Mouse (Mus musculus): ENCODE measurements around the gene 4930558C23Rik. TPM values are rescaled to one million over a fixed set of nuclear protein-coding genes. Genes with fewer than 3 reads are reported as not detected.
A peak's percentile ranks its signal among the peaks of the same experiment; 100 is the strongest.
"Not testable (repeated sequence)": the region's sequence is repeated elsewhere in the genome, so short reads cannot be mapped to it uniquely, and the experiment has no call there.

Gene 4930558C23Rik
- polyA plus RNA-seq (2015; fragmentation: Nextera tagmentation; extraction: Ambion mirVana), result 0.39 TPM in 1 of 2 replicates, not detected in the other

- Histone ChIP-seq H3K4me3 (no peak within 1 kb of the TSS), H3K4me2 (no peak within 1 kb of the TSS), H3K27ac (no peak within 1 kb of the TSS), H3K4me1 (no peaks in the 10 kb centered on the region), H3K9ac (no peak within 1 kb of the TSS), H3K36me3 (no peaks in the 10 kb centered on the region), H3K27me3 (no peaks in the 10 kb centered on the region), H3K9me3 (no peaks in the 10 kb centered on the region)
- no peak for ATAC-seq (ENCODE audit: insufficient number of reproducible peaks, insufficient read depth, low FRiP score, low TSS enrichment, low read depth)
- WGBS, result 89% methylated on average over 3 of the region's 3 CpGs
These were observed at the start of gene 4930558C23Rik for GRCm38 (mm10) chr3:95402741-95403140. Gene 4930558C23Rik, minus strand, starts transcription at chr3:95402841.

- H3K4me2 ChIP-seq, result no peak overlapping the region
- no peak for ATAC-seq (ENCODE audit: insufficient number of reproducible peaks, insufficient read depth, low FRiP score, low TSS enrichment, low read depth)
- H3K9me3 ChIP-seq, result no peaks in the 10 kb centered on the region
- no peaks in the 10 kb centered on the region for H3K27me3 ChIP-seq
- peaks cover 45% of the 10 kb centered on the region for H3K36me3 ChIP-seq
- WGBS, result 91% methylated on average over 3 of the region's 3 CpGs
- no peaks in the 10 kb centered on the region for H3K4me1 ChIP-seq
- no peak overlapping the region for H3K4me3 ChIP-seq
- no peak overlapping the region for H3K27ac ChIP-seq
- no peak overlapping the region for H3K9ac ChIP-seq
These were observed 48.3 kb upstream of the 4930558C23Rik start for GRCm38 (mm10) chr3:95450915-95451314.

- 52% methylated on average over 1 of the region's 1 CpGs for WGBS
- no peak overlapping the region for H3K27ac ChIP-seq
- no peaks in the 10 kb centered on the region for H3K4me1 ChIP-seq
- no peak overlapping the region for H3K9ac ChIP-seq
- H3K4me3 ChIP-seq, result no peak overlapping the region
- H3K36me3 ChIP-seq, result peaks cover 45% of the 10 kb centered on the region
- no peak for ATAC-seq (ENCODE audit: insufficient number of reproducible peaks, insufficient read depth, low FRiP score, low TSS enrichment, low read depth)
- no peaks in the 10 kb centered on the region for H3K9me3 ChIP-seq
- H3K27me3 ChIP-seq, result no peaks in the 10 kb centered on the region
- no peak overlapping the region for H3K4me2 ChIP-seq
These were observed 47.8 kb upstream of the 4930558C23Rik start for GRCm38 (mm10) chr3:95450408-95450807.

GRCm38 (mm10) chr3:95445311-95445710 lies 42.7 kb upstream of the 4930558C23Rik start:
- H3K27me3 ChIP-seq, result no peaks in the 10 kb centered on the region

GRCm38 (mm10) chr3:95442406-95443117 lies 39.9 kb upstream of the 4930558C23Rik start:
- Histone ChIP-seq H3K9me3 (no peaks in the 10 kb centered on the region), H3K4me1 (no peaks in the 10 kb centered on the region), H3K9ac (no peak overlapping the region), H3K27me3 (no peaks in the 10 kb centered on the region), H3K4me3 (no peak overlapping the region), H3K27ac (no peak overlapping the region), H3K36me3 (peaks cover 23% of the 10 kb centered on the region), H3K4me2 (no peak overlapping the region)
- ATAC-seq (ENCODE audit: insufficient number of reproducible peaks, insufficient read depth, low FRiP score, low TSS enrichment, low read depth), result no peak
- 91% methylated on average over 5 of the region's 5 CpGs for WGBS

More at GRCm38 (mm10) chr3:95445311-95445710, 42.7 kb upstream of the 4930558C23Rik start:
- H3K27ac ChIP-seq, result no peak overlapping the region
- no peak overlapping the region for H3K4me3 ChIP-seq
- H3K9me3 ChIP-seq, result no peaks in the 10 kb centered on the region
- H3K36me3 ChIP-seq, result peaks cover 13% of the 10 kb centered on the region
- no peak overlapping the region for H3K9ac ChIP-seq
- WGBS, result 88% methylated on average over 4 of the region's 4 CpGs
- ATAC-seq (ENCODE audit: insufficient number of reproducible peaks, insufficient read depth, low FRiP score, low TSS enrichment, low read depth), result no peak
- H3K4me1 ChIP-seq, result no peaks in the 10 kb centered on the region
- H3K4me2 ChIP-seq, result no peak overlapping the region

GRCm38 (mm10) chr3:95439670-95440069 lies 37.0 kb upstream of the 4930558C23Rik start:
- Histone ChIP-seq H3K9me3 (no peaks in the 10 kb centered on the region), H3K27ac (no peak overlapping the region), H3K36me3 (peaks cover 28% of the 10 kb centered on the region), H3K4me1 (peaks cover 10% of the 10 kb centered on the region), H3K9ac (no peak overlapping the region), H3K4me2 (no peak overlapping the region), H3K4me3 (no peak overlapping the region), H3K27me3 (no peaks in the 10 kb centered on the region)
- no peak for ATAC-seq (ENCODE audit: insufficient number of reproducible peaks, insufficient read depth, low FRiP score, low TSS enrichment, low read depth)

DNA sequence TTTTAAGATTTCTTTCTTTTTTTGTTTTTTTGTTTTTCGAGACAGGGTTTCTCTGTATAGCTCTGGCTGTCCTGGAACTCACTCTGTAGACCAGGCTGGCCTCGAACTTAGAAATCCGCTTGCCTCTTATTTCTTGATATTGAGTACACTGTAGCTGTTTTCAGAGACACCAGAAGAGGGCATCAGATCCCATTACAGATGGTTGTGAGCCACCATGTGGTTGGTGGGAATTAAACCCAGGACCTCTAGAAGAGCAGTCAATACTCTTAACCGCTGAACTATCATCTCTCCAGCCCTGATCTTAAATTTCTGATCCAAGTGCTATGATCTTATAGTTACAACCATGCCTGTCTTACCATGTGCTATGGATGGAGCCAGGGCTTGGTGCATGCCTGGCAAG lies 36.0 kb upstream of the 4930558C23Rik start:
- 94% methylated on average over 4 of the region's 4 CpGs for WGBS
- not testable (repeated sequence) for H3K4me1 ChIP-seq; H3K27me3 ChIP-seq; H3K4me3 ChIP-seq; H3K27ac ChIP-seq; H3K9me3 ChIP-seq; H3K9ac ChIP-seq; ATAC-seq (ENCODE audit: insufficient number of reproducible peaks, insufficient read depth, low FRiP score, low TSS enrichment, low read depth); H3K4me2 ChIP-seq
- peaks cover 28% of the 10 kb centered on the region for H3K36me3 ChIP-seq

- no peak overlapping the region for H3K9ac ChIP-seq
- 49% methylated on average over 1 of the region's 1 CpGs for WGBS
- H3K36me3 ChIP-seq, result peaks cover 27% of the 10 kb centered on the region
- peak overlapping the region; percentile 88 for H3K4me3 ChIP-seq
- H3K4me1 ChIP-seq, result peaks cover 10% of the 10 kb centered on the region
- no peak overlapping the region for H3K27ac ChIP-seq
- H3K9me3 ChIP-seq, result no peaks in the 10 kb centered on the region
- no peak for ATAC-seq (ENCODE audit: insufficient number of reproducible peaks, insufficient read depth, low FRiP score, low TSS enrichment, low read depth)
- H3K4me2 ChIP-seq, result peak overlapping the region; percentile 79
- no peaks in the 10 kb centered on the region for H3K27me3 ChIP-seq
These were observed 32.9 kb upstream of the 4930558C23Rik start for GRCm38 (mm10) chr3:95435561-95435960.

DNA sequence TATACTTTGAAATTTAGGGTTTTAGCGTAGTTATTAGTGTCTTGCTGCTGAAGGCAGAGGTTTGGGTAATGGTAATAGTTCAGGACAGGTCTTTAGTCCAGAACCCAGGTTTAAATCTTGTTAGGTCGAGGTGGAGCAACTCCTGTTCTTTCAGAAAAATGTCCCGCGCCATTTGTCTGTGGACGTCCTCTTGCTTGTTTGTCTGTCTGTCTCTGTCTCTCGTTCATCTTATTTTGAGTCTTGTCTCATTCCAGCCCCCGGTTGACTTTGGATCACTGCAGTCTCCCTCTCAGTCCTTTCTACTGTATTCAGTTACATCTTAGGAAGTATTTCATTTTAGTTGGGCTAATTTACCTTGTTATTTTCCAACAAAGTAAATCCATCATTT lies 32.3 kb upstream of the 4930558C23Rik start:
- WGBS, result 2% methylated on average over 7 of the region's 7 CpGs
- Histone ChIP-seq H3K36me3 (peaks cover 24% of the 10 kb centered on the region), H3K9me3 (no peaks in the 10 kb centered on the region), H3K4me3 (peak overlapping the region; percentile 88), H3K27me3 (no peaks in the 10 kb centered on the region), H3K9ac (peak overlapping the region; percentile 89), H3K4me2 (peak overlapping the region; percentile 79), H3K4me1 (peaks cover 10% of the 10 kb centered on the region), H3K27ac (peak overlapping the region; percentile 79)
- no peak for ATAC-seq (ENCODE audit: insufficient number of reproducible peaks, insufficient read depth, low FRiP score, low TSS enrichment, low read depth)

GRCm38 (mm10) chr3:95434136-95434982 lies 31.7 kb upstream of the 4930558C23Rik start, which contains the start of gene Arnt:
Gene Arnt, plus strand, starts transcription at chr3:95434388.
- Histone ChIP-seq H3K27ac (peak within 1 kb of the TSS; percentile 79), H3K36me3 (peaks cover 19% of the 10 kb centered on the region), H3K9ac (peak within 1 kb of the TSS; percentile 89), H3K4me2 (peak within 1 kb of the TSS; percentile 79), H3K4me1 (peaks cover 10% of the 10 kb centered on the region), H3K4me3 (peak within 1 kb of the TSS; percentile 88), H3K27me3 (no peaks in the 10 kb centered on the region), H3K9me3 (no peaks in the 10 kb centered on the region)
- under 1% methylated on average over 47 of the region's 47 CpGs for WGBS
- ATAC-seq (ENCODE audit: insufficient number of reproducible peaks, insufficient read depth, low FRiP score, low TSS enrichment, low read depth), result peak; percentile 99

- ATAC-seq (ENCODE audit: insufficient number of reproducible peaks, insufficient read depth, low FRiP score, low TSS enrichment, low read depth), result no peak
- 70% methylated on average over 10 of the region's 10 CpGs for WGBS
- no peaks in the 10 kb centered on the region for H3K9me3 ChIP-seq
- H3K4me1 ChIP-seq, result peaks cover 10% of the 10 kb centered on the region
- peak overlapping the region; percentile 79; the same call in 1 of the 2 replicates for H3K27ac ChIP-seq
- no peaks in the 10 kb centered on the region for H3K27me3 ChIP-seq
- H3K4me3 ChIP-seq, result peak overlapping the region; percentile 88
- H3K4me2 ChIP-seq, result peak overlapping the region; percentile 79
- peaks cover 12% of the 10 kb centered on the region for H3K36me3 ChIP-seq
- H3K9ac ChIP-seq, result peak overlapping the region; percentile 89; the same call in 1 of the 2 replicates
These were observed 30.8 kb upstream of the 4930558C23Rik start for GRCm38 (mm10) chr3:95433301-95433915.
